Mouse (Mus musculus) layer of hippocampus, adult 11-12 months (tissue): ENCODE measurements around the gene Brms1l.
"Not testable (repeated sequence)": the region's sequence is repeated elsewhere in the genome, so short reads cannot be mapped to it uniquely, and the experiment has no call there.

Experiments
- DNase-seq: peaks from one replicate; pipeline ENCODE4 v3.0.0; 2022; ENCODE audit warnings: low spot score

Brms1l gene

GRCm38 (mm10) chr12:55836199-55836951, at the start of gene Brms1l:
Gene Brms1l, plus strand, starts transcription at chr12:55836324.
- peak; percentile 97 for DNase-seq

GRCm38 (mm10) chr12:55794485-55794884, 41.6 kb upstream of the Brms1l start:
- not testable (repeated sequence) for DNase-seq

GRCm38 (mm10) chr12:55797103-55797502, 39.0 kb upstream of the Brms1l start:
- no peak for DNase-seq

- DNase-seq, result no peak
Observed at GRCm38 (mm10) chr12:55798745-55799144, 37.4 kb upstream of the Brms1l start.

- DNase-seq, result no peak
Observed at GRCm38 (mm10) chr12:55800144-55800543, 36.0 kb upstream of the Brms1l start.

GRCm38 (mm10) chr12:55801131-55801530, 35.0 kb upstream of the Brms1l start:
- DNase-seq, result no peak

- no peak for DNase-seq
Observed at GRCm38 (mm10) chr12:55805035-55805434, 31.1 kb upstream of the Brms1l start.

GRCm38 (mm10) chr12:55816488-55816887, 19.6 kb upstream of the Brms1l start:
- DNase-seq, result no peak

GRCm38 (mm10) chr12:55820119-55820660, 15.9 kb upstream of the Brms1l start:
- DNase-seq, result peak; percentile 28

GRCm38 (mm10) chr12:55820661-55821314, 15.3 kb upstream of the Brms1l start, which contains the start of gene Ralgapa1:
Gene Ralgapa1, minus strand, starts transcription at chr12:55821167.
- DNase-seq, result peak; percentile 88

GRCm38 (mm10) chr12:55824027-55824426, 12.1 kb upstream of the Brms1l start:
- DNase-seq, result no peak

- DNase-seq, result no peak
Observed at GRCm38 (mm10) chr12:55825537-55825936, 10.6 kb upstream of the Brms1l start.

GRCm38 (mm10) chr12:55831101-55831500, 5.0 kb upstream of the Brms1l start:
- peak; percentile 82 for DNase-seq

- DNase-seq, result no peak
Observed at GRCm38 (mm10) chr12:55832961-55833360, 3.2 kb upstream of the Brms1l start.

- no peak for DNase-seq
Observed at GRCm38 (mm10) chr12:55833906-55834625, 2.1 kb upstream of the Brms1l start.

GRCm38 (mm10) chr12:55834891-55835290, 1.2 kb upstream of the Brms1l start:
- DNase-seq, result no peak

GRCm38 (mm10) chr12:55835857-55836198, 296 bp upstream of the Brms1l start:
- no peak for DNase-seq

- no peak for DNase-seq
Observed at GRCm38 (mm10) chr12:55837495-55837894, 1.4 kb downstream of the Brms1l start.

- no peak for DNase-seq
Observed at GRCm38 (mm10) chr12:55846741-55847140, 10.6 kb downstream of the Brms1l start.

- DNase-seq, result no peak
Observed at GRCm38 (mm10) chr12:55847851-55848250, 11.7 kb downstream of the Brms1l start.

GRCm38 (mm10) chr12:55850650-55851049, 14.5 kb downstream of the Brms1l start:
- no peak for DNase-seq
